Mouse (Mus musculus): ENCODE measurements around the gene Shisa4.

- TF ChIP-seq GATA1 (IDR thresholded peaks at IDR 0.05; ENCODE audit: borderline replicate concordance, low read length) (no peak), FLI1 (IDR thresholded peaks at IDR 0.05; ENCODE audit: low read length) (no peak)
These were observed 23.1 kb downstream of the Shisa4 start for GRCm38 (mm10) chr1:135351953-135352352.

Data from megakaryocyte, embryonic 14.5 days (primary cell).